Mouse (Mus musculus) small intestine, adult 2 months (tissue): Measurements from ENCODE around the gene Capzb.

Source experiments
- CTCF ChIP-seq: fragments of 200-500 bp; IDR thresholded peaks from 2 replicates; pipeline ENCODE4 v1.5.1; 2012; ENCODE audit warnings: low read depth, mild to moderate bottlenecking, control low read depth, inconsistent platforms, low read length, moderate library complexity, mixed read lengths; ENCODE audit not compliant: insufficient replicate concordance, insufficient read length; ENCODE audit errors: extremely low read depth
- POLR2A ChIP-seq: fragments of 200-500 bp; IDR thresholded peaks from 2 replicates; pipeline ENCODE4 v1.6.1; 2012; ENCODE audit warnings: low read depth, mild to moderate bottlenecking, control low read depth, inconsistent platforms, low read length, moderate library complexity

GRCm38 (mm10) chr4:139233146-139233495 lies 40.4 kb downstream of the Capzb start:
- TF ChIP-seq CTCF (no peak), POLR2A (no peak)
